Comparison of ENCODE assay signal across 28 mouse cellular contexts in genomic region chr5:54440794-54441447, GRCm38 (mm10).
DNase-seq lines count a peak whose midpoint lies in the region; ATAC-seq and TF ChIP-seq lines count a peak whose summit lies in the region.
"Had no signal": no experiment of that assay in that cellular context is flagged by ENCODE, and none has a peak within 500 bp of the region (broad histone marks: within the 10 kb centered on the region; RNA-seq: fewer than 3 reads in every experiment).

No protein-coding gene starts in this region.

- H3K27ac ChIP-seq in forebrain, embryonic 13.5 days = no peak overlapping the region
- H3K27ac ChIP-seq in forebrain, embryonic 11.5 days (ENCODE audit: low read depth, low read length) = no peak overlapping the region
- H3K27ac ChIP-seq in midbrain, postnatal 0 days (ENCODE audit: low read depth, low read length) = no peak overlapping the region
- H3K27ac ChIP-seq in midbrain, embryonic 14.5 days (replicated peaks; ENCODE audit: low read depth, low read length) = no peak overlapping the region
- no peak overlapping the region for H3K27ac ChIP-seq in forebrain, embryonic 15.5 days (replicated peaks)
- no peak overlapping the region for H3K27ac ChIP-seq in kidney, embryonic 16.5 days (ENCODE audit: low read length)
- H3K27ac ChIP-seq: embryonic facial prominence, embryonic 12.5 days; embryonic facial prominence, embryonic 15.5 days; heart, embryonic 15.5 days; hindbrain, embryonic 14.5 days had no signal

- no peaks in the 10 kb centered on the region for H3K36me3 ChIP-seq in forebrain, embryonic 13.5 days (ENCODE audit: poor library complexity, severe bottlenecking)
- H3K36me3 ChIP-seq in forebrain, embryonic 11.5 days (ENCODE audit: control insufficient read depth, insufficient read depth, low read length) = no peaks in the 10 kb centered on the region
- H3K36me3 ChIP-seq in midbrain, postnatal 0 days (ENCODE audit: insufficient read depth, low read length) = no peaks in the 10 kb centered on the region
- H3K36me3 ChIP-seq in midbrain, embryonic 14.5 days (ENCODE audit: control insufficient read depth, insufficient read depth, low read length) = no peaks in the 10 kb centered on the region
- no peaks in the 10 kb centered on the region for H3K36me3 ChIP-seq in forebrain, embryonic 15.5 days
- H3K36me3 ChIP-seq in kidney, embryonic 16.5 days (ENCODE audit: insufficient read depth, low read length) = no peaks in the 10 kb centered on the region
- H3K36me3 ChIP-seq: embryonic facial prominence, embryonic 12.5 days; embryonic facial prominence, embryonic 15.5 days; G1E; heart, embryonic 12.5 days; heart, embryonic 15.5 days had no signal

- 37% methylated on average over 6 of the region's 6 CpGs for WGBS in forebrain, embryonic 13.5 days
- 63% methylated on average over 6 of the region's 6 CpGs for WGBS in forebrain, embryonic 11.5 days
- WGBS in midbrain, postnatal 0 days = 42% methylated on average over 6 of the region's 6 CpGs
- WGBS in midbrain, embryonic 14.5 days = 44% methylated on average over 6 of the region's 6 CpGs
- 24% methylated on average over 6 of the region's 6 CpGs for whole genome bisulfite sequencing in forebrain, embryonic 15.5 days
- 52% methylated on average over 6 of the region's 6 CpGs for WGBS in kidney, embryonic 16.5 days

- H3K27me3 ChIP-seq in forebrain, embryonic 13.5 days = no peaks in the 10 kb centered on the region
- no peaks in the 10 kb centered on the region for H3K27me3 ChIP-seq in forebrain, embryonic 11.5 days (ENCODE audit: control insufficient read depth, insufficient read depth, low read length)
- no peaks in the 10 kb centered on the region for H3K27me3 ChIP-seq in midbrain, postnatal 0 days (ENCODE audit: insufficient read depth, low read length)
- no peaks in the 10 kb centered on the region for H3K27me3 ChIP-seq in midbrain, embryonic 14.5 days (ENCODE audit: control insufficient read depth, insufficient read depth, low read length)
- no peaks in the 10 kb centered on the region for H3K27me3 ChIP-seq in forebrain, embryonic 15.5 days
- no peaks in the 10 kb centered on the region for H3K27me3 ChIP-seq in kidney, embryonic 16.5 days (ENCODE audit: insufficient read depth, low read length)
- H3K27me3 ChIP-seq: CH12.LX; embryonic facial prominence, embryonic 12.5 days; embryonic facial prominence, embryonic 15.5 days; heart, embryonic 12.5 days; heart, embryonic 15.5 days had no signal

- no peak for DNase-seq in forebrain, embryonic 11.5 days (ENCODE audit: low spot score)
- DNase-seq in midbrain, postnatal 0 days (ENCODE audit: low spot score) = peak; percentile 31
- no peak for DNase-seq in midbrain, embryonic 14.5 days
- DNase-seq in telencephalon, adult 2 months (ENCODE audit: low read depth, low spot score) = peak; percentile 17
- no peak for DNase-seq in embryo, embryonic 9.5 days (ENCODE audit: extremely low spot score)
- DNase-seq: adrenal gland, adult 2 months; adrenal gland, postnatal 14 days; B cell, adult 2 months; cerebellum, adult 18-20 months; cerebellum, adult 9-10 months; cerebellum, postnatal 14 days; gastrocnemius, postnatal 25 days; heart, adult 18-20 months; heart, postnatal 10 days; heart, postnatal 36 days; kidney, adult 2 months had no signal

- no peak for TF ChIP-seq CTCF in midbrain, postnatal 0 days (IDR thresholded peaks at IDR 0.05)

- no peak overlapping the region for H3K4me3 ChIP-seq in forebrain, embryonic 13.5 days
- no peak overlapping the region for H3K4me3 ChIP-seq in forebrain, embryonic 11.5 days (ENCODE audit: low read depth, low read length)
- H3K4me3 ChIP-seq in midbrain, postnatal 0 days (ENCODE audit: low read depth, low read length) = no peak overlapping the region
- no peak overlapping the region for H3K4me3 ChIP-seq in midbrain, embryonic 14.5 days (replicated peaks; ENCODE audit: low read depth, low read length)
- no peak overlapping the region for H3K4me3 ChIP-seq in forebrain, embryonic 15.5 days
- H3K4me3 ChIP-seq in kidney, embryonic 16.5 days (ENCODE audit: low read length) = no peak overlapping the region
- H3K4me3 ChIP-seq: embryonic facial prominence, embryonic 12.5 days; embryonic facial prominence, embryonic 15.5 days; heart, embryonic 12.5 days; heart, embryonic 15.5 days had no signal

- no peaks in the 10 kb centered on the region for H3K4me1 ChIP-seq in forebrain, embryonic 13.5 days
- no peaks in the 10 kb centered on the region for H3K4me1 ChIP-seq in forebrain, embryonic 11.5 days (replicated peaks; ENCODE audit: control insufficient read depth, insufficient read depth, low read length)
- H3K4me1 ChIP-seq in midbrain, postnatal 0 days (ENCODE audit: insufficient read depth, low read length) = no peaks in the 10 kb centered on the region
- H3K4me1 ChIP-seq in midbrain, embryonic 14.5 days (ENCODE audit: control insufficient read depth, insufficient read depth, low read length) = no peaks in the 10 kb centered on the region
- H3K4me1 ChIP-seq in forebrain, embryonic 15.5 days = peaks cover 11% of the 10 kb centered on the region; the same call in 1 of the 2 replicates
- H3K4me1 ChIP-seq in kidney, embryonic 16.5 days (ENCODE audit: insufficient read depth, low read length) = no peaks in the 10 kb centered on the region
- H3K4me1 ChIP-seq: embryonic facial prominence, embryonic 12.5 days; embryonic facial prominence, embryonic 15.5 days had no signal

- no peaks in the 10 kb centered on the region for H3K9me3 ChIP-seq in forebrain, embryonic 13.5 days (replicated peaks)
- no peaks in the 10 kb centered on the region for H3K9me3 ChIP-seq in forebrain, embryonic 11.5 days (ENCODE audit: control insufficient read depth, low read length)
- H3K9me3 ChIP-seq in midbrain, postnatal 0 days (ENCODE audit: low read length) = no peaks in the 10 kb centered on the region
- H3K9me3 ChIP-seq in midbrain, embryonic 14.5 days (ENCODE audit: control insufficient read depth, low read length) = no peaks in the 10 kb centered on the region
- no peaks in the 10 kb centered on the region for H3K9me3 ChIP-seq in forebrain, embryonic 15.5 days
- no peaks in the 10 kb centered on the region for H3K9me3 ChIP-seq in kidney, embryonic 16.5 days (ENCODE audit: low read length)
- H3K9me3 ChIP-seq: embryonic facial prominence, embryonic 12.5 days; embryonic facial prominence, embryonic 15.5 days; G1E; heart, embryonic 12.5 days; heart, embryonic 15.5 days had no signal

- no peak overlapping the region for H3K4me2 ChIP-seq in forebrain, embryonic 13.5 days
- H3K4me2 ChIP-seq in forebrain, embryonic 11.5 days (ENCODE audit: low read depth, low read length, severe bottlenecking) = no peak overlapping the region
- no peak overlapping the region for H3K4me2 ChIP-seq in midbrain, postnatal 0 days (ENCODE audit: low read depth, low read length, poor library complexity, severe bottlenecking)
- H3K4me2 ChIP-seq in midbrain, embryonic 14.5 days (ENCODE audit: low read length) = no peak overlapping the region
- H3K4me2 ChIP-seq in forebrain, embryonic 15.5 days (replicated peaks) = no peak overlapping the region
- no peak overlapping the region for H3K4me2 ChIP-seq in kidney, embryonic 16.5 days (replicated peaks; ENCODE audit: low read depth, low read length)
- H3K4me2 ChIP-seq: embryonic facial prominence, embryonic 12.5 days; embryonic facial prominence, embryonic 15.5 days; heart, embryonic 12.5 days; heart, embryonic 15.5 days; hindbrain, embryonic 14.5 days had no signal

- no peak overlapping the region for H3K9ac ChIP-seq in forebrain, embryonic 13.5 days
- H3K9ac ChIP-seq in forebrain, embryonic 11.5 days (ENCODE audit: low read length) = no peak overlapping the region
- no peak overlapping the region for H3K9ac ChIP-seq in midbrain, postnatal 0 days (replicated peaks; ENCODE audit: low read length, poor library complexity, severe bottlenecking)
- H3K9ac ChIP-seq in midbrain, embryonic 14.5 days (replicated peaks; ENCODE audit: low read length) = no peak overlapping the region
- H3K9ac ChIP-seq in forebrain, embryonic 15.5 days (replicated peaks) = no peak overlapping the region
- no peak overlapping the region for H3K9ac ChIP-seq in kidney, embryonic 16.5 days (replicated peaks; ENCODE audit: low read length)
- H3K9ac ChIP-seq: embryonic facial prominence, embryonic 12.5 days; embryonic facial prominence, embryonic 15.5 days; heart, embryonic 12.5 days; heart, embryonic 15.5 days; hindbrain, embryonic 14.5 days had no signal

- peak; percentile 72 for ATAC-seq in forebrain, embryonic 13.5 days
- no peak for ATAC-seq in forebrain, embryonic 11.5 days (replicated peaks; ENCODE audit: low FRiP score)
- ATAC-seq in midbrain, postnatal 0 days (ENCODE audit: low FRiP score) = no peak
- no peak for ATAC-seq in midbrain, embryonic 14.5 days (ENCODE audit: low FRiP score, low TSS enrichment)
- peak; percentile 53 for ATAC-seq in forebrain, embryonic 15.5 days (replicated peaks)
- ATAC-seq in kidney, embryonic 16.5 days (ENCODE audit: low FRiP score, low TSS enrichment) = no peak
- ATAC-seq: intestine, postnatal 0 days; Patski had no signal

Comparison
In these comparisons a context has a peak if more than half of its experiments do, and no peak if none do; other contexts are left out.
1. ATAC-seq: peak in forebrain, embryonic 13.5 days (single experiment) and forebrain, embryonic 15.5 days (single experiment); none in forebrain, embryonic 11.5 days (single experiment), midbrain, postnatal 0 days (single experiment), midbrain, embryonic 14.5 days (single experiment) and kidney, embryonic 16.5 days (single experiment).
2. DNase-seq: peak in midbrain, postnatal 0 days (single experiment) and telencephalon, adult 2 months (single experiment); none in forebrain, embryonic 11.5 days (single experiment), midbrain, embryonic 14.5 days (single experiment) and embryo, embryonic 9.5 days (single experiment).